Mouse (Mus musculus) small intestine, adult 2 months (tissue): ENCODE results near the gene Tas2r144.

Source experiments
- CTCF ChIP-seq: fragments of 200-500 bp; IDR thresholded peaks from 2 replicates; pipeline ENCODE4 v1.5.1; 2012; ENCODE audit warnings: low read depth, mild to moderate bottlenecking, control low read depth, inconsistent platforms, low read length, moderate library complexity, mixed read lengths; ENCODE audit not compliant: insufficient replicate concordance, insufficient read length; ENCODE audit errors: extremely low read depth
- POLR2A ChIP-seq: fragments of 200-500 bp; IDR thresholded peaks from 2 replicates; pipeline ENCODE4 v1.6.1; 2012; ENCODE audit warnings: low read depth, mild to moderate bottlenecking, control low read depth, inconsistent platforms, low read length, moderate library complexity

- TF ChIP-seq CTCF: no peak
- peak; percentile 78; the same call in 1 of the 2 replicates for TF ChIP-seq POLR2A
These were observed 30.7 kb downstream of the Tas2r144 start, which contains the start of gene Gstk1 for GRCm38 (mm10) chr6:42245711-42246353.
